Mouse (Mus musculus) adrenal gland, postnatal 14 days (tissue): ENCODE results near the gene Nrde2. TPM values are rescaled to one million over a fixed set of nuclear protein-coding genes. Genes with fewer than 3 reads are reported as not detected.
"Not testable (repeated sequence)": the region's sequence is repeated elsewhere in the genome, so short reads cannot be mapped to it uniquely, and the experiment has no call there.

Experiments
- DNase-seq: peaks from one replicate; pipeline ENCODE4 v3.0.0; 2021; ENCODE audit warnings: mixed read lengths
- long read RNA-seq, 2 experiments: library from polyadenylated mRNA; stranded (forward); transcript quantifications; one replicate each; pipeline ENCODE4 v2.0.0; 2021
- total RNA-seq: library from RNA; stranded (reverse); gene quantifications from 2 replicates; pipeline ENCODE4 v1.2.3, GENCODE M21; 2021

The Nrde2 gene
- total RNA-seq = 13.3 and 16.7 TPM in 2 replicates
- long read RNA-seq, experiment 1, transcript Nrde2-201 (14 exons, 3,718 nt) = major isoform, 5 of 11 reads
- long read RNA-seq, experiment 1, partial matches to known transcripts = 2 of 11 reads
- long read RNA-seq, experiment 1, other reads (novel, unspliced or antisense) = 4 of 11 reads
- long read RNA-seq, experiment 2, partial matches to known transcripts = 5 of 14 reads
- long read RNA-seq, experiment 2, other reads (novel, unspliced or antisense) = 6 of 14 reads

DNA sequence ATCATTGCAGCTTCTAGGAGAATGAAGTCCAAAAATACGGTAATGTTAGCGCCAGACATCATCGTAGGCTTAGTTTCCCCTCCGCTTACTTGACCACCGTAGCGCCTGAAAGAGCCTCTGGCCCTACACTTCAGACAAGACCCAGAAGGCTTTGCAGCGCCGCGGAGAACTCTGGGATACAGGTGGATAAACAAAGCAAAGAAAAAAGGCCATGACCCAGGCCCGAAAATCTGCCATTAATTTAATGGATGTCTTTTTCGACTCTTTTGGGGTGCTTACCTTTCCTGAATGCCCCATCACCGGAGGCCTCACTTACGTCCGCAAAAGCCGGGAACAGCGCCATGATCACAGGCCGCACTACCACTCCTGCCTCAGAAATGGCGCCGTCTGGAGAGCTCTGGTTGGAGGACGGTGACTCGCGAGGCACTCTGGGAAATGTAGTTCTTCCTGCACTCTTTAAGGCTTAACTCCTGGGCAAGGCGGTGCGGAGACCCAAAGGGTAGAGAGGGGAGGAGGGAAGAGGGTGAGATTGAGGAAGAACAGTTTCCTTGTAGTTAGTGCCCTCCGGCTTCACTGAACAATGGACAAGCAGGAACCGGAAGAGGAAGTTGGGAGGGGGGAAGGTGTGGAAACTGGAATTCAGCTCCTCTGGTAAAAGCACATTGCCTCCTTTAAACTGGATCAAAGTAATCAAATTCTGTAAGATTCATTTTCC, at the start of gene Nrde2:
Gene Nrde2 (minus strand): TSS at position 393 of the 715 bp plus-strand sequence.
- peak; percentile 92 for DNase-seq

DNA sequence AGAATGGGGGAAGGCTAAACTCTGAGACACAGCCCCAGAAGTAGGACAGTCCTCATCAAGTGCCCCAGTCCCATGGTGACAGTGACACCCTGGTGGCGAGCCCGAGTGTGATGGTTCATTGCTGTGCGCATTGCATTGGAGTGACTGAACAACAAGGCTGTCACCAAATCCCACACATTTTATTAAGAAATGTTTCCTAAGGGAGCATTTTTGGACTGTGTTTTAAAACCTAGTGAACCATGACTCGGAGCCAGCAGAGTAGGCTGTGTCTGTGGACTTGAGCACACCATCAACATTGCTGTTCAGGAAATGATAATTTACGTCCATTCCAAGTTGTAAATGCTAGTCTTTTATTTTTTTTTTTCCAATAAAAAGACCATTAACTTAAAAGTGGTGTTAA, 47.5 kb upstream of the Nrde2 start:
- DNase-seq = peak; percentile 57

DNA sequence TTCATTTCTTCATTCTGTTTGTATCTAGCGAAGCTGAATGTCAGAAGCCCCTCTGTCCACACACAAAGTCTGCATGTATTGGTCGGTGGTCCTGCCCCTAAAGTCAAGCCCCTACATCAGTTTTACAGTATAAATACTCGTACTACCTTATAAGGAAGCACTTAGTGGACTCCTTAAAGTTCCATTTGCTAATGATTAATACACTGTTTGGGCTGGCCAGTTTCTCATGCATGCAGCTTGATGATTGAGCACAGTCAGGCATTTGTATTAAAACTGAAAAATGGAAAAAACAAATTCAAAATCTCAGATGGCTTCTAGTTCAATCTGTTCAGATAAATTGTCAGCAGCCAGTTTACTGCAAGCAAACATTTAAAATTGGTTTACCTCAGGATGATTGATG, 47.1 kb upstream of the Nrde2 start:
- DNase-seq = no peak

DNA sequence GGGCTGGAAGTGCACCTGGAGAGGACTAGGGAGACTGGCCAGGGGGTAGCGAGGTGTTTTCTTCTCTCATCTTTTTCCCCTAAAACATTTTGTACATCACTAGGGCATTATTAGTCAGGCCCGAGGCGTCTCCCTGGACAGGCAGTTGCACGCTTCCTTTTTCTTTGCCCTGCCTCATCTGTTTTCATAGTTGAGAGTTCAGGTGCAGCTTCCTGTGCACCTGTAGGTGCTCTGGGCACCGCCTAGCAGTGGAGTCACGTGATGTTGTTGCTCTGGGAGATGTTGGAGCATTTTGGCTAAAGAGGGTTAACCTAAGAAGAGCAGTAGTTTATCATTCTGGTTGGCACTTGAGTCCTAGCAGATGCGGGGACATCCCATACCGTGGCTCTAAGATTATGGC, 45.7 kb upstream of the Nrde2 start:
- no peak for DNase-seq

DNA sequence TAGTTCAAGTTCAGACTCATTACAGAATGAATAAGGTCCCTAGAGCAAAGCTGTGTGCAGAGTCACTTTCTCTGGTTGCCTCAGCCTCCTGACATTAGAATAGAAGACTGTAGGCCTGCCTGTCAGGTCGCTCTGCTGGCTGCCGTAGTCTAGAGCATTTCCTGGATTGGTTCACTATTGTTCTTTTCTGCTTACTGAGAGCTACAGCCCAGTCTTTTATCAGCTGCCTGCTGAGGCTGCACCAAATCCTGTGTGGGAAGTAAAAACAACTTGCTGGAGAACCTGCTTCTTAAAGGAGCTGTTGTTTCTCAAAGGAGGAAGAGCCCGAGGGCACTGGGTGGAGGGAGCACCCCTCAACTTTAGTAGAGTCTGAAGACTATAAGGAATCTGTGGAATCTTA, 44.3 kb upstream of the Nrde2 start:
- DNase-seq = no peak

DNA sequence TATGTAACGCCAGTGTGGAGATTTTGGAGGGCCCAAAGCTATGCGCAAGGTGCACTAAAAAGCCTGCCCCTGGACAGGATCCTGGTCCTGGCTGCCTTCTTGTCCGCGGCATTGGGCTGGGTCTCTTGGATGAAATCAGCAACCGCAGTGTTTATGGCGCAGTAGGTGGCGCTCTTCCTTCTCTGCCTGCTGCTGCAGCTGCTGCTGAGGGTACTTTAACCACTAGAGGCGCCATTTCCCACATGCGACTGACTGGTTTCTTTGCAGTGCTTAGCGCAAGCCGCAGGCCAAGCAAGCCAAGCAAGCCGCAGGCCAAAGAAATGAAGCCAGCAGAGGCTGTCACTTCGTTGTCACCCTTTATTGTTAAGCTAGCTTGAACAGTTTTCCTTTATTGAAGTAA, 42.4 kb upstream of the Nrde2 start:
- DNase-seq = peak; percentile 94

DNA sequence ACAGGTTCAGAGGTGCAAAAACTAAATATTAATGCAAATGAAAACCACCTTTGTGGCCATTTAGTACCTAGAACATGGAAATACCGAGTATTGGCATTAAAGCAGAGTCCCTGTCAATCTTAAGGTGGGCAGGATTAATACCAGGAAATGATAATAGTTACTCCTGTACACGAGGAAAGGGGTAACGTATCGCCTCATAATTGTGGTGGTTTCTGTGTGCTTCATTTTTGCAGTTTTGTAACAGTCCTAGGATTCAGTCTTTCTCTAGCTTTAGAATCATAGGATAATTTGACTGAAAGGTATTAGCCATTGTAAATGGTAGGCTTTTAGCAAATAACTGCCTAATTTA, 41.9 kb upstream of the Nrde2 start:
- no peak for DNase-seq

DNA sequence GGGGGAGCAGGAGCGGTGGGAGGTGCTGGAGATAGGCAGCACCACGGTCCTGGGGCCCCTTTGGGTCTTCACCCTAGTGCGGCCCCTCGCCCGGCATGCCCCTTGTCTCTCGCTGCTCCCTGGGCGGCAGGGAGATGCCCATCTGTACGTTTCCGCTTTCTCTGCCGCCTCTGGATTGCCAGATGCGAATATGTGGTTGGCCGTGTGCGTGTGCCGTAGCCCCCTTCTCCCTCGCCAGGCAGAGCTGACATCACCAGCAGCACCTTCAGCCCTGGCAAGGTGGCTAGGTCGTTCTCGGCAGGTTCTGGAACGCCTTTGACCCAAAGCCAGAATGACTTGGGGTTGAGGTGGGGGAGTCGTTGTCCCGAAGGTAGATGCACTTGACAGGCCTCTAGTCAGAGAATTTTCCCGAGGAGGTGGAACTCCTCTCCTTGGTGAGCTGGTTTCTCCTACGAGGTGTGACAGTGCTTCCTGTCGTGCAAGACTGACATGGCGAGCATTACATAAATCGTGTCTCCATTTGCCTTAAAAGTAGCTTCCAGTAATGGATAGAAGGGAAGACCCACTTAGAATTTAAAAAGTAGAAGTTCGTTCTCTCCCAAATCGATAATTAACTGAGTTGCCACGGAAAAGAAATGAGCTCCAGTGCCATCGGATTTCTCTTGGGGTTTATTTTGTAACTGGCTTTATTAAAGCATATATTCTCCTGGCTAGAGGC, 41.4 kb upstream of the Nrde2 start:
- no peak for DNase-seq

DNA sequence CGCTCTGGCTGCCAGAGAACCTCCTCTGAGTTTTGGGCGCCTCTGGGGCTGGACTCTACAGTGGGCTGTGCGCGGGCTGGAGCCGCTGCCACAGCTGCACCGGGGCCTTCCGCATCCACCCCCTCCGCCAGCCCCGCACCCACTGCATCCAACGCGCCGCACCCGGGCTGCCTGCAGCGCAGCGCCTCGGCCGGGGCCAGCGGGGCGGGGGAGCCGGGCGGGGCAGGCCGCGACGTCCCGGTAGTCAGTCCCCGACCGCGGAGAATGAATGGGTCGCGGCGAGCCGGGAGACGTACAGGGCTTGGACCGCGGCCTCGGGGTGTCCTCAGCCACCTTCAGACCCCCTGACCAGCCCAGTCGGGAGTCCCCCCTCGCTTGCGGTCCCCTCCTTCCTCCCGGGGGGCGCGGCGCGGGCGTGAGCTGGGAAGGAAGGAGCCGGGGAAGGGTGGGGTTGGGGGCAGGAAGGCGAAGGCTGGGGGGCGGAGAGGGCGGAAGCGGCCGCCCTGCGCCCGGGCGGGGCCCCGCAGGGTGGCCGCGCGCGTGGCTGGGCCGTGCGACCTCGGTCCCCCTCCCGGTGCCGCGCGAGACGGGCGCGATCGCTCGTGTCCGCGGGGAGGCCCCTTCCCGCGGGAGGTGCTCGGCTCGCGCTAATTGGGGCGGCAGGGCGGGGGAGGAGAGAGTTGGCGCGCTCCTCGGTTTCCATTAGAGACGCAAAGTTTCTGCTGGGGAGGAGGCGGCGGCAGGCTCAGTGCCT, 40.6 kb upstream of the Nrde2 start:
- DNase-seq = peak; percentile 82

DNA sequence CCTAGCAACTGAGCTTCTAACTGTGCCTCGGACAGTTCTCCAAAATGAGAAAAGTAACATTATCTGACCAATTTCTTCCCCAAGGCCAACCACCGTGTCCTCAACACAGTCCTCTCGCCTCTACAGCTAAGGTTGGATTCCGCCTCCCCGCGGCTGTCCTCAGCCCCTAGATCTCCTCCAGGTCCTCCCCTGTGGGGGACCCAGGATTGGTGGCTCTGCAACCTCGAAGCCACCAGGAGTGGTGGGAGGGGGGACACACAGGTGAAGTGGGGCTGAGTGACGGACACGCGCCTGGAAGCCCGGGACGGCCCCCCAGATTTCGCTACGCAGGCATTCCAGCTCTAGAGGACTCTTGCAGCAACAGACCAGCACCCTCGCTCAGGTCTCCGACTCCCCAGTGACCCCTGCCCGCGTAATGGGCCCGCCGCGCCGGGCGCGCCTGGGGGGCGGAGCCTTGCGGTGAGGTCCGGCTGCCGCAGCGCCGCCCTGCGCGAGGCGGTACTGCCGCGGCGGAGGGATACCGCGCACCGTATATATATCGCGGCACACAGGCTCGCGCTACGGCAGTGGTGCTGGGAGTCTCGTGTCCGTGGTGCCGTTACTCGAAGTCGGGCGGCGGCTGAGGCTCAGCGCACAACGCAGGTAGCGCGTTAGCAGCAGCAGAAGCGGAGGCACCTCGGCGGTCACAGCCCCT, 39.7 kb upstream of the Nrde2 start, which contains the start of gene Calm1:
Gene Calm1 (plus strand): TSS at position 469 of the 694 bp plus-strand sequence.
- peak; percentile 97 for DNase-seq

DNA sequence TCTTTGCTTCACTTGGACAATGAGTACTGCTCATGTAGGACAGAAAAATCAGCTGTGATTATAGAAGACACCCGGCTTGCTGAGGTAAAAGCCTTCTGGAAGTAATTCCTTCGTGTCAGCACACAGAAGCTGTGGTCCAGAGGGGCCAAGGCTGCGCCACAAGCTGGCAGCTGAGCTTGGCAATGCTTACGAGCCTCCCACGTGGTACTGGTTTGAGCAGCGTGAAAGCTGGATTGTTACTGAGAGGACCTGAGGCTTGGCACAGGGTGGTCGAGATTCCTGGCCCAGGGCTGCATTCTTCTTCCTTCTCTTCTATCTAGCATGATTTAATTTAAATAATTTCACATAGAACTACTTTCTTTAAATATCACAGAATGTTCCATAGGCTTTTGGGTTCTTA, 37.3 kb upstream of the Nrde2 start:
- DNase-seq = peak; percentile 43

DNA sequence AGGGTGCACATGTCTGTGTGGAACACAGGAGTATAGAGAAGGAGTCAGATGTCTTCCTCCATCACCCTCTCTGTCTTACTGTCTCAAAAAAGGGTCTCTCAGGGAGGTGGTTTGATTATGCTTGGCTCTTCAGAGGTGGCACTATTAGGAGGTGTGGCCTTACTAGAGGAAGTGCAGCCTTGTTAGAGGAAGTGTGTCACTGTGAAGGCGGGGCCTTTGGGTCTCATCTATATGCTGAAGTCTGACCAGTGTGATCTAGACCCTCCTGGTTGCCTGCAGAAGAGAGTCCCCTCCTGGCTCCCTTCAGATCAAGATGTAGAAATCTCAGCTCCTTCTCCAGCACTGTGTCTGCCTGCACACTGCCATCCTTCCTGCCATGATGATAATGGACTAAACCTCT, 34.7 kb upstream of the Nrde2 start:
- no peak for DNase-seq

DNA sequence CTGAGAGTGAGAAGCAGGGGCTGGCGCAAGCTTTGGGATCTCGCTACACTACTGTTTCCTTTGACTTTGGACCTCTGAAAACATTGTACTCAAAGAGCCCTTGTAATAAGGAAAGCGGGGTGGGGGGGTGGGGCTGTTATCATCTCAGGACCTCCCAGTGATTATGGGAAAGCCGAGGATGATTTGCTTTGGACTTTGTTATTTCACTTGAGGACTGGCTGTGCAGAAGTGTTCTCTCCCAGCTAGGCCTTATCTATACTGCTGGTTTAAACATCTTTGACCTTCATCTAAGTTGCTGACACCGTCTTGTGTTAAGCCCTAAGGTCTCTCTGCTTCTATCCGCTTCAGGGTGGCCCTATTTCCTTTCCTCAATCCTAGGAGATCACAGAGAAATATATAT, 31.3 kb upstream of the Nrde2 start:
- no peak for DNase-seq

DNA sequence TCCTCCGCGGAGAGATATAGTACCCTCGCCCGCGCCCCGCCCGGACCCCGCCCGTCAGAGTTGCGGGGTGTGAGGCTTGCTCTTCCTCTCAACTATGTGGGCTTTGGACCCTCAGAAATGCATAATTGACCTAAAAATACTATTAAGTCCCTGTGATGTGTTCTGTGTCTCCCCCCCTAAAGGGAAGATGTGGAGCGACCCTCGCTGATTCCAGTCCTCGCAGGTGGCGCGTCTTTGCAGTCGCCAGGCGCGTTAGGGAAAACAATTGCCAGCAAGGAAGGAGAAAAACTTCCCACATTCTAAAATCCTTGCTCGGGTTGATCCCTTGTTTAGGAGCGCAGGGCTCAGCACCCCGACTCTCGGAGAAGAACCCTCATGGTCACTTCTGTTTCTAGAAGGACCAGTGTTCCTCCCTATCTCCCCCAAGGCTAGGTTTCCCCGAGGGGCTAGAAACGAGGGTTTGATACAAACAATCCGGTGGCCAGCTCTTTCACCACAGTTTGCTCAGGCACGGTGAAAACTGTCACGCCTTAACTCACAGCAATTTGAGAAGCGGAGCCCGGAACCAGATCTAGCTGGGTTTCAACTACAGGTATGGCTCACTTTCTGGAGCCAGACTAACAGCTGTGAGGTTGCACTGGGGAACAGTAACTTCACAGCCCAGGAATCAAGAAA, 28.4 kb upstream of the Nrde2 start:
- DNase-seq = peak; percentile 39

DNA sequence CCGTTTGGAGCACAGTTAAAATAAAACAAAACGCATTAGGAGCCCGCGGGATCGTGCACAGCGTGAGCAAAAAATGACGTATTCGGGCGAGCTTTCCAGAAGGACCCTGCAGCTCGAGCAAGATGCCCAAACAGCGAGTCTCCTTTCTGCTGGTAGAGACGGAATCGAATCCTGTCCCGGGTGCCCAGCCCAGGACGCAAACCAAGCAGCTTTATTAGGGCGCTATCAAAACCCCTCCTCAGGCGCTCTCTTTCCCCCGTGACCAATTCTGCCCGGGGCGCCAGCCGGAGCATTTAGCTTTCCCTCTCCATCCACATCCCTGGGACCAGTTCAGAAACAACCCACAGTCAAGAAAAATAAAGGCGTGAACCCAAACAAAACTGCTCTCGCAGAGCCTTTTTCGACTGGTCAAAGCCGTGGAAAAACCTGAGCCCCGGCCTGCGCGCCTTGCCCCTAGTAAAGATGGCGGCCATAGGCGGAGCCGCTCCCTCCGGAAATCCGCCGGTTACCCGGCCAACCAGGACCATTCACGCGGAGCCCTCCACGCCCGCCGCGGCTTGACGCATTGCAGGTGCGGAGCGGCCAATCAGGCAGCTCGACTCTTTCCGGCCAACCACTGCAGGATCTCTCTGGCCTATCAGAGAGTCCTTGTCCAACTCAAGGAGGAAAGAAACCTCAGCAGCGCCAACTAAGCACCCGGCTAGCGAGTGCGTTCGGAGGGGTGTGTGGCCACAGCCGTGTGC, 27.7 kb upstream of the Nrde2 start:
- DNase-seq = peak; percentile 100

DNA sequence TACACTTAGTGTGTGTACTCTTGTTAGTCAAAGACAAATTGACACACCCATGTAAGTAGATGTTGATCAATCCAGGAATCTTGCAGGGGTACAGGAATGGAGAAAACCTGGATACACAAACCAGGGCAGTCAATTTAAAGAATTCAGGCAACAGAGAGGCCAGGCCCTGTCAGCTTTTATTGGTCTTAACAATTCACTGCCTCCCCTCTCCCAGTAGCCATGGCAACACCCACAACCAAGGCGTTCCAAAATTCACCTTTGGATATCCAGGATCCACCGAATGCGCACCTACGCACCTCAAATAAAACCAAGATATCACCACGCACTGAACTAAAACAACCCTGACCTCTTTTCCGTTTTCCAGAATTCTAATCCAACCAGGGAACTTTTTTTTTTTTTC, 26.9 kb upstream of the Nrde2 start:
- peak; percentile 33 for DNase-seq

DNA sequence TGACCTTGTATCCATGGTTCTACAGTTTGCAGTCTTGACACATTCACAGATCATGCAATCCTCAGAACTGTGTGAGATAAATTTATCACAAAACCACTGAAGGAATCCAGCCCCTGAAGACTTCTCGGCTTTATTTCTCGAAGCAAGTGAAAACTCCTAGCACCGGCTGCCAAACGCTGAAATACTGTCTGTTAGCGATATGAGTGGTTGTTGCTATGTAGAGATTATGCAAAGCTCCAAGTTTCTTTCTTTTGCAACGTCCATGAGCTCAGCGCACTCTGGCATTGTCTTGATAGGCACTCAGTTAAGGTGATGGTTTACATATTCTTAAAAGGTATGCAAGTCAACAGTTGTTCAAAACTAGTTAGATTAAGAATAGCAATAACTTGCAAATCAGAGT, 26.4 kb upstream of the Nrde2 start:
- no peak for DNase-seq

DNA sequence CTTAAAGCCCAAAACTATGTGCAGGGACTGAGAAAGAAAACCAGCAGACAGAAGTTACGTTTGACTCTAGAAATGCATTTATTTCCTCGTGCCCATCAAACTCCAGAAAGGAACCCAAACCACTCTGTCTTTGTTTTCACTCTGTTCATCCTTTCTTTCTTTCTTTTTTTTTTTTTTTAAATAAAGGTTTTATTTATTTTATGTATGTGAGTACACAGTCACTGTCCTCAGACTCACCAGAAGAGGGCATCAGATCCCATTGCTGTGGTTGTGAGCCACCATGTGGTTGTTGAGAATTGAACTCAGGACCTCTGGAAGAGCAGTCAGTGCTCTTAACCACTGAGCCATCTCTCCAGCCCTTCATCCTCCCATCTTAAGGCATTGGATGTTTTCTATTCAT, 25.5 kb upstream of the Nrde2 start:
- not testable (repeated sequence) for DNase-seq

DNA sequence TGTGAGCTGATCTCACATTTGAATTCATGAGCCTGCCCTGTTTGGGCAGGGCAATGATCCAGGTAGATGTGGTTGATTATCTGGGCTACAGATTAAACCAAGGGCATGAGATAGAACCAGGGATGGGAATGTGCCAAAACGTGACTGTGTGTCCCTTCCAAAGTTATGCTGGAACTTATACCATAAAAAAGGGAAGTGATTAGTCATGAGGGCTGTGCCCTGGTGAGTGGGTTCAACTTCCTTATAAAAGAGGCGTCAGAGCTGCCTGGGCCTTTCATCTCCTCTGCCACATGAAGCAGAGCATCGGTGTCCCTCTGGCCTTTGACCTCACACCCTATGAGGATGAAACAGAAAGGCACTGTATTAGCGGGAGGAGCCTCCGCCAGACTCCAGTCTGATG, 24.5 kb upstream of the Nrde2 start:
- no peak for DNase-seq

DNA sequence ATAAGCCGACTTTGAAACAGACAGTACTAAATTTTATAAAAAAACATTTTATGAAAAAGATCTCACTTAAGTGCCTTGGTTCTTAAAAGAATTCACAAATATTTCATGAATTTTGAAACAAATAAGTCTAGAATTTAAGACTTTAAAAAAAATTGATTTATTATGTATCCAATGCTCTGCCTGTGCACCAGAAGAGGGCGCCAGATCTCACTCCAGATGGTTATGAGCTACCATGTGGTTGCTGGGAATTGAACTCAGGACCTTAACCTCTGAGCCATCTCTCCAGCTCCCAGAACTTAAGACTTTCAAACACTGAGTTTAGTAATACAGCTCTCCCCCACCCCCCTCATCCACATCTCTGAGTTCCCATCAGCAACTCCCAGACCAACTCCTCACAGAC, 23.2 kb upstream of the Nrde2 start:
- DNase-seq = no peak

DNA sequence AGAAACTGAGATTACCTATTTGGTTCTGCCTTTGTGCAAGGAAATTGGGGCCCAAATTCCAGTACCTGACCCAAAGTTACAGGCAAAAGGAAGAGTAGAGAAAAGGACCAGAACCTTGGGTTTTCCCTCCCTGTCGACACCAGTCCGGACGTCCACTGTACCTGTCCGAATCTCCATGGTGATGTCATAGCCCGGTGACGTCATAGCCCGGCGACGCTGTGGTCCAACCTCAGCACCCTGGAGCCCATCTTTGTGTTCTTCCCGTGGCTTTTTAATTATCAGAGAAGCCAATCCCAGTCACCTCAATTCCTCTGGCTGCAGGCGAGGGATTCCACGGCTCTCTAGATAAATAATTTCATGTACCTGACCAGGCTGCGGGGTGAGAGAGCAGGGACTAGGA, 21.3 kb upstream of the Nrde2 start:
- DNase-seq = no peak
